Mouse (Mus musculus) stomach, embryonic 14.5 days (tissue): Measurements from ENCODE around the gene Mfrp. TPM values are rescaled to one million over a fixed set of nuclear protein-coding genes. Genes with fewer than 3 reads are reported as not detected.
A peak's percentile ranks its signal among the peaks of the same experiment; 100 is the strongest.
"Not testable (repeated sequence)": the region's sequence is repeated elsewhere in the genome, so short reads cannot be mapped to it uniquely, and the experiment has no call there.

Experiments used
- ATAC-seq: fragments of 200-750 bp; cut with Nextera tagmentation; 2 replicates; pipeline ENCODE4 v1.8.0; 2017; ENCODE audit warnings: low read depth, moderate TSS enrichment; ENCODE audit not compliant: insufficient number of reproducible peaks, insufficient read depth, low FRiP score
- H3K27ac ChIP-seq: fragments of 300-500 bp; sonication (generic); 2 replicates; pipeline ENCODE4 v1.5.1; 2014; ENCODE audit warnings: mild to moderate bottlenecking, low read length, moderate library complexity, mixed read lengths
- H3K27me3 ChIP-seq: fragments of 300-500 bp; sonication (generic); 2 replicates; pipeline ENCODE4 v1.6.1; 2014; ENCODE audit warnings: low read length, control low read depth, mixed read lengths; ENCODE audit not compliant: control insufficient read depth, insufficient read depth
- H3K36me3 ChIP-seq: fragments of 300-500 bp; sonication (generic); 2 replicates; pipeline ENCODE4 v1.6.1; 2014; ENCODE audit warnings: mild to moderate bottlenecking, control low read depth, low read length, moderate library complexity, mixed read lengths; ENCODE audit not compliant: control insufficient read depth, insufficient read depth
- H3K4me1 ChIP-seq: fragments of 300-500 bp; sonication (generic); 2 replicates; pipeline ENCODE4 v1.6.1; 2014; ENCODE audit warnings: low read length, control low read depth, mixed read lengths; ENCODE audit not compliant: control insufficient read depth, insufficient read depth
- H3K4me2 ChIP-seq: fragments of 300-500 bp; sonication (generic); replicated peaks from 2 replicates; pipeline ENCODE4 v1.6.1; 2014; ENCODE audit warnings: low read depth, low read length, control low read depth
- H3K4me3 ChIP-seq: fragments of 300-500 bp; sonication (generic); 2 replicates; pipeline ENCODE4 v1.5.1; 2014; ENCODE audit warnings: low read depth, low read length, control low read depth
- H3K9ac ChIP-seq: fragments of 300-500 bp; sonication (generic); replicated peaks from 2 replicates; pipeline ENCODE4 v1.6.1; 2014; ENCODE audit warnings: low read depth, mild to moderate bottlenecking, control low read depth, low read length, moderate library complexity, mixed read lengths
- H3K9me3 ChIP-seq: fragments of 300-500 bp; sonication (generic); 2 replicates; pipeline ENCODE4 v1.6.1; 2016; ENCODE audit warnings: low read depth, low read length, control low read depth; ENCODE audit not compliant: control insufficient read depth
- WGBS: fragments of 180-500 bp; shearing (Covaris S2); extraction: QIAGEN DNeasy Blood & Tissue Kit; methylation state at CpG from one replicate; pipeline ENCODE4 v1.1.7; 2014; 5-methylcytosine and 5-hydroxymethylcytosine counted together
- polyA plus RNA-seq: library from polyadenylated mRNA; unstranded; fragments of >200 nt; fragmentation: Nextera tagmentation; extraction: Ambion mirVana; gene quantifications from 2 replicates; pipeline ENCODE4 v1.2.1, GENCODE M21; 2014

Gene Mfrp
- polyA plus RNA-seq, 1 experiment from 2014 or later, result 0.26 TPM

DNA sequence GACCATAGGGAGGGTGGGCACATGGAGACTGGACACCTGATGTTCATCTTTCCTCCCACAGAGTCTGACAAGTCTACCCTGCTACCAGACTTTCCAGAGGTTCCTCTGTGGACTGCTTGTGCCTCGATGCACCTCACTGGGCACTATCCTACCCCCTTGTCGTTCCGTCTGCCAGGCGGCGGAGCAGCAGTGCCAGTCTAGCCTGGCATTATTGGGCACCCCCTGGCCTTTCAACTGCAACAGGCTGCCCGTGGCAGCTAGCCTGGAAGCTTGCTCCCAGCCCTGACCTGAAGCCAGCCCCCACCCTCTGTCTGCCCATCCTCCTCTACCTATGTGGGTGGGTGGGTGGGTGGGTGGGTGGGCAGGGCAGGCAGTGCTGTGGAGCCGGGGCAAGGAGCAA is 4.7 kb downstream of the Mfrp start:
- 91% methylated on average over 7 of the region's 7 CpGs for WGBS
- Histone ChIP-seq H3K9me3 (no peaks in the 10 kb centered on the region), H3K27ac (no peak overlapping the region; the same call in 1 of the 2 replicates), H3K27me3 (no peaks in the 10 kb centered on the region), H3K4me1 (peaks cover 44% of the 10 kb centered on the region), H3K36me3 (peaks cover 10% of the 10 kb centered on the region), H3K4me2 (no peak overlapping the region), H3K9ac (no peak overlapping the region), H3K4me3 (no peak overlapping the region)
- no peak for ATAC-seq

DNA sequence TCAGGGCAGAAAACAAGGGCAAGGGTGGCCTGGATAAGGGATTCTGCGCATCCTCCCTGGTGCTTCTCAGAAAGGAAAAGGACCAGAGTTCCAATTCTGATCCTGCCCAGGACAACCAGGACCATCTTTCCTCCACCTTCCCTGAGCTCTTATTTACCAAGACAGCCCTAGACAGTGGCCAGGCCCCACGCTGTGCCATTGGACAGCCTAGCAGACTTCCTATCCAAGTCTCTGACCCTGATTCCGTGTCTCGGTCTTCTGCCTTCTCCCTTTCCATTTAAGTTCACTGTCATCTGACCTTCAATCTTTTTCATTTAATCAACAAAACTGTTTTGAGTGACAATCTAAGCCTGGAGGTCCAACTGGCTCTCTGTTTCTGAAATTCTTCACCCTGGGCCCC is 5.1 kb downstream of the Mfrp start:
- Histone ChIP-seq H3K27ac (peak overlapping the region; percentile 59; the same call in 1 of the 2 replicates), H3K9ac (no peak overlapping the region), H3K27me3 (no peaks in the 10 kb centered on the region), H3K9me3 (no peaks in the 10 kb centered on the region), H3K36me3 (peaks cover 10% of the 10 kb centered on the region), H3K4me3 (no peak overlapping the region), H3K4me1 (peaks cover 44% of the 10 kb centered on the region), H3K4me2 (no peak overlapping the region)
- ATAC-seq, result no peak
- 76% methylated on average over 4 of the region's 4 CpGs for WGBS

DNA sequence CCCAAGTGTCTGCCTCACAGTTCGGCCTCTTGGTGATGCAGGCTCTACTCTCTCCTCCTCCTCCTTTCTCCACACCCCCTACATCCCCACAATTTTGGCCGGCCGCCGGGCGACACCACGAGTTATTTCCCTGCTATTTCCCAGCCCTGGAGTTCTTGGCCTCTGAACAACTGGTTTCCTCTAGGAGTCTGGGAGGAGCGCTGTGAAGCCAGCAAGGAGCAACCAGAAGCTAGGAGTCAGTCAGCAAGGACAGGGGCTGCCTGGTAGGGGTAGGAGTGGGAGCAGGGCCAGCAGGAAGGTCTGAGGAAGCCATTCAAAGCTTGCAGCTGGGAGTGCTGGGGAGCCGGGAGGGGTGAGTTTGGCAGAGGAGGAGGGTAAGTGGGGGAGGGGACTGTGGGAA is 5.6 kb downstream of the Mfrp start, which contains the start of gene C1qtnf5:
C1qtnf5 (plus strand) TSS at position 136 of the 400 bp plus-strand sequence.
- H3K4me3 ChIP-seq, result no peak within 1 kb of the TSS; the same call in 1 of the 2 replicates
- WGBS, result 29% methylated on average over 8 of the region's 8 CpGs

DNA sequence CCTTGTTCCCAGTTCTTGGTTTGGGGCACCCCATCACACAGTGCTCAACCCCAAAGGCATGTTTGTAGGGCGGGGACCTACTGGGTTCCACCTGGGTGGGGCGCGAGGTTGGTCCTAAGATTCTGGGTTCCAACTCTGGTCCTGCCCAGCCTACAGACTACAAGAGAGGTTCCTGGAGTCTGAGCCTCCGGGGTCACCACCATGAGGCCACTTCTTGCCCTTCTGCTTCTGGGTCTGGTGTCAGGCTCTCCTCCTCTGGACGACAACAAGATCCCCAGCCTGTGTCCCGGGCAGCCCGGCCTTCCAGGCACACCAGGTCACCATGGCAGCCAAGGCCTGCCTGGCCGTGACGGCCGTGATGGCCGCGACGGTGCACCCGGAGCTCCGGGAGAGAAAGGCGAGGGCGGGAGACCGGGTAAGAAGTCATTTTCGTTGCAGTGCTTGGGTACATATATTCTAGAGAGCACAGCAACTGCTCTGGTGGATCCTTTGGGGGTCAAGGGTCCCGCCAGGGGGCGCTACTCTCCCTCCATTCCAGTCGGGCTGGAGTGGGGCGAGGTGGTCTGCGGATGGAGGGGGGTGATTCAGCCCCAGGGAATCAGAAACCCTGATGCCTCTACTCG is 6.1 kb downstream of the Mfrp start:
- H3K9me3 ChIP-seq, result no peaks in the 10 kb centered on the region
- no peaks in the 10 kb centered on the region for H3K27me3 ChIP-seq
- ATAC-seq, result no peak
- no peak overlapping the region for H3K9ac ChIP-seq
- no peak overlapping the region; the same call in 1 of the 2 replicates for H3K4me3 ChIP-seq
- H3K4me1 ChIP-seq, result peaks cover 44% of the 10 kb centered on the region
- H3K4me2 ChIP-seq, result peak overlapping the region; percentile 30; the same call in 1 of the 2 replicates
- 46% methylated on average over 25 of the region's 25 CpGs for WGBS
- H3K36me3 ChIP-seq, result peaks cover 10% of the 10 kb centered on the region
- H3K27ac ChIP-seq, result peak overlapping the region; percentile 59; the same call in 1 of the 2 replicates

More for the DNA sequence above, 5.6 kb downstream of the Mfrp start, which contains the start of gene C1qtnf5:
- Histone ChIP-seq H3K9me3 (no peaks in the 10 kb centered on the region), H3K27me3 (no peaks in the 10 kb centered on the region), H3K36me3 (peaks cover 10% of the 10 kb centered on the region), H3K27ac (peak within 1 kb of the TSS; percentile 59), H3K4me1 (peaks cover 44% of the 10 kb centered on the region), H3K4me2 (peak within 1 kb of the TSS; percentile 30), H3K9ac (no peak within 1 kb of the TSS)
- peak; percentile 56; the same call in 1 of the 2 replicates for ATAC-seq

DNA sequence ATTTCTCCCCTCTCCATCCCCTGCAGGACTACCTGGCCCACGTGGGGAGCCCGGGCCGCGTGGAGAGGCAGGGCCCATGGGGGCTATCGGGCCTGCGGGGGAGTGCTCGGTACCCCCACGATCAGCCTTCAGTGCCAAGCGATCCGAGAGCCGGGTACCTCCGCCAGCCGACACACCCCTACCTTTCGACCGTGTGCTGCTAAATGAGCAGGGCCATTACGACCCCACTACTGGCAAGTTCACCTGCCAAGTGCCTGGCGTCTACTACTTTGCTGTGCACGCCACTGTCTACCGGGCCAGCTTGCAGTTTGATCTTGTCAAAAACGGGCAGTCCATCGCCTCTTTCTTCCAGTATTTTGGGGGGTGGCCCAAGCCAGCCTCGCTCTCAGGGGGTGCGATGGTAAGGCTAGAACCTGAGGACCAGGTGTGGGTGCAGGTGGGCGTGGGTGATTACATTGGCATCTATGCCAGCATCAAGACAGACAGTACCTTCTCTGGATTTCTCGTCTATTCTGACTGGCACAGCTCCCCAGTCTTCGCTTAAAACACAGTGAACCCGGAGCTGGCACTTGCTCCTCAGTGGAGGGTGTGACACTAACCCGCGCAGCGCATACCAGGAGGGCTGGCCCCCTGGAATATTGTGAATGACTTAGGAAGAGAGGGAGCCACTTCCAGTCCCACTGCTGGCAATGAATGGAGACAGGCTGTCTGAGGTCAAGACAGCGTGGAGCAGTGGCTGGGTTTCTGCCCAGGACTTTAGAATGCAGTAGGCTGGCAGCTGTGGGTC is 6.9 kb downstream of the Mfrp start:
- Histone ChIP-seq H3K4me1 (peaks cover 44% of the 10 kb centered on the region), H3K9me3 (no peaks in the 10 kb centered on the region), H3K36me3 (peaks cover 10% of the 10 kb centered on the region), H3K9ac (no peak overlapping the region), H3K4me2 (peak overlapping the region; percentile 30; the same call in 1 of the 2 replicates), H3K4me3 (no peak overlapping the region; the same call in 1 of the 2 replicates), H3K27me3 (no peaks in the 10 kb centered on the region), H3K27ac (no peak overlapping the region; the same call in 1 of the 2 replicates)
- ATAC-seq, result no peak
- WGBS, result 82% methylated on average over 31 of the region's 31 CpGs

DNA sequence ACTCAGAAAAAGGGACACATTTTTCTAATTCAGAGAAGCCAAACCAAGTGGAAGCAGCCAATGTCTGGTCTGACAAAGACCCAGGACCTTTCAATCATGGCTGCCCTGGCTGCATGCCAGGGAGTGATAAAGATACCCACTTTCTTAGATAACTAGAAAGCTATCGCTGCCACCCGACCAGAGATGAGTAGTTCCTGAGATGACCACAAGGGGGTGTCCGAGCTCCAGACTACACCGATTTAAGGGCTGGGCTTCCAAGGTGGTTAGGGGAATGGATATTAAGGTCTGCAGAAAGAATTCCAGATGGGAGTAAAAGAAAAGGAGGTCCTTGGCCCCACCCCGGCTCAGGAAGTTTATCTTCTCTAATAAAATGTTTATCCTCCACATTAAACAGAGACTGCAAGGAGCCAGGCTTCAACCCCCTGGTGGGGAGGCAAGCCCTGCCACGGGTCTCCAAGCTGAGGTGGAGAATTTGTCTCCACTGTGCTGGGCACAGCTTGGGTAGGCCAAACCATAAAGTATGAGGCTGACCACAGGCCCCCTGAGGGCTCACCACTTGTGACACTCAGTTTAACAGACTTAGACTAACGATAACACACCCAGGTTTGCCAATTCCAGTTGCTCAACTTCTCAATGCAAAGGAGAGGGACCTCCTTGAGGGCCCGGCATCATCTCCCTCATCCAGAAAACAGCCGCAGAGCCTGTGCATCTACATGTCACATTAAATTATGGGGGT is 8.0 kb downstream of the Mfrp start:
- WGBS, result 17% methylated on average over 9 of the region's 9 CpGs
- peaks cover 44% of the 10 kb centered on the region for H3K4me1 ChIP-seq

DNA sequence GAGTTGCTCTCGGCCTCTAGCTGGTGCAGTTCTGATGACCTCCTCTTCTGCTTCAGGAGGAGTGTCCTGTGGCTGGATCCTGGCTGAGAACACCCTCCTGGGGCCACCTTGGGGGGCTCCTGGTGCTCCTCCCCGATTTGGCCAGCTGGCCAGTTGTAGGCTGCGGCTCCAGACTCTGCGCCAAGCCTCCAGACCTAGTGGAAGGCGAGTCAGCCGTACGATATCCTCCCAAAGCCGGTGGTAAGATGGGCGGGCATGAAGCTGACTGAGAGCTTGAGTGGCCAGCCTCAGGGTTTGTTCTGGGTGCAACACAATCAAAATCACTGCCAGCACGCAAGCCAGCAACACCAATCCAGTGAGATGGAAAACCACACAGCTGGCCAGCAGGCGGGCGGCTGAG is 10.4 kb downstream of the Mfrp start:
- not testable (repeated sequence) for H3K9ac ChIP-seq, H3K36me3 ChIP-seq, H3K27ac ChIP-seq, H3K27me3 ChIP-seq, H3K4me3 ChIP-seq, H3K9me3 ChIP-seq, ATAC-seq
- H3K4me1 ChIP-seq, result peaks cover 36% of the 10 kb centered on the region
- H3K4me2 ChIP-seq, result peak overlapping the region; percentile 46
- WGBS, result 63% methylated on average over 10 of the region's 12 CpGs

More for the DNA sequence above, 8.0 kb downstream of the Mfrp start:
- ATAC-seq, result no peak
- H3K9ac ChIP-seq, result no peak overlapping the region
- no peaks in the 10 kb centered on the region for H3K27me3 ChIP-seq
- H3K9me3 ChIP-seq, result no peaks in the 10 kb centered on the region
- peak overlapping the region; percentile 30 for H3K4me2 ChIP-seq
- H3K36me3 ChIP-seq, result peaks cover 10% of the 10 kb centered on the region
- 0 out of 2 replicates have a peak overlapping the region, but pooled peaks have one; percentile 7 for H3K27ac ChIP-seq
- peak overlapping the region; percentile 5; the same call in 1 of the 2 replicates for H3K4me3 ChIP-seq
